Mouse (Mus musculus): ENCODE measurements around the gene Lrrc8a.

Lrrc8a gene

GRCm38 (mm10) chr2:30237199-30237880, at the start of gene Lrrc8a:
Gene Lrrc8a, plus strand, starts transcription at chr2:30237715.
- DNase-seq (ENCODE audit: low read depth, low spot score): peak; percentile 99

DNA sequence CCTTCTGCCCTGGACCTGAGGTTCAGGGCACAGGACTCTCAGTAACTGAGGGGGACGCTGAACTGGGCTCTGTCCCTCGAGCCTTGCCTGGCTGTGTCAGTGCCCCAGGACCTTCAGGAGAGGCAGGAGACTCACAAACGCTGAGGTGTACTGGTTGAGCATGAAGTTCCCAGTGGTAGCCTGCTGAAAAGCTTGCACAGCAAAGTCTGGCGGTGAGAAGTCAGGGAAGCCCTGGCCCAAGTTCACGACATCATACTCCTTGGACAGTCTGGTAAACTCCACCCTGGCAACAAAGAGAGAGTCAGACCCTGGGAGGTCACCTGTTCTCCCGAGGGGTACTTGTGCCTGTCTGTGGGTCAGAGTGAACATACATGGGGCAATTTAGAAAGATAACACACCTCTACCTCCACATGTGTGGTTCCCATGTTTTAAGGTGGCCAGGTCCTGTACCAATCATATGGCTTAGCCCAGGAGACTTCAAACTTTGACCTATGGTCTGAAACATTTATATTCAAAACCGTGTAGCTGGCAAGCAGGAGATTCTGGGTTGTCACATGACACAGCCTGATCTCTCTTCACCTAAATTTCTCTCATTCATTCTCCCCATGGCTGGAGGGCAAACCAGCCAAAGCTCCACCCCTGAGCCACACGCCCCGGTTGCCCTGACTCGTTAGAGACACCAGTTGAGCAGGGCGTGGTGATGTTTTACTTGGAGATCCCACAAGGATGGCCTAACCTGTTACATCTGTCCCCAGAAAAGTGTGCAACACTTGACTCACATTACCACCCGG, 45.5 kb upstream of the Lrrc8a start:
- DNase-seq (ENCODE audit: low read depth, low spot score): no peak

DNA sequence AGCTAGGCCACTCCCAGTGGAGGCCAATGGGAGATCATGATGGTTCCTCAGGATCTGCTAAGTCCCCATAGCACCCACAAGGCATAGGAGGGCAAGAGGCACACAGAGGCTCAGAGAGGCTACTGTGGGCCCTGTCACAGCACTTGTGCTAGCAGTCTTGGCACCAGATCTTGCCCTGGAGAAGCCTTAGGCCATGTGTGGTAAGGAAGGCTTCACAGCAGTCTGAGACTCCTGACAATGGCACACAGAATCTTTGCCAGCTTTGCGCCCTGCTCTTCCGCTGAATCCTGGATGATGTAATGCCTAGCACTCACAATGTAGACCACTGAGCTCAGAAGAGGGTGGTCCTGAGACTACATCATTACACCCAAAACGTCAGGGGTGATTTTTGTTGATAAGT, 42.9 kb upstream of the Lrrc8a start:
- DNase-seq (ENCODE audit: low read depth, low spot score): no peak

DNA sequence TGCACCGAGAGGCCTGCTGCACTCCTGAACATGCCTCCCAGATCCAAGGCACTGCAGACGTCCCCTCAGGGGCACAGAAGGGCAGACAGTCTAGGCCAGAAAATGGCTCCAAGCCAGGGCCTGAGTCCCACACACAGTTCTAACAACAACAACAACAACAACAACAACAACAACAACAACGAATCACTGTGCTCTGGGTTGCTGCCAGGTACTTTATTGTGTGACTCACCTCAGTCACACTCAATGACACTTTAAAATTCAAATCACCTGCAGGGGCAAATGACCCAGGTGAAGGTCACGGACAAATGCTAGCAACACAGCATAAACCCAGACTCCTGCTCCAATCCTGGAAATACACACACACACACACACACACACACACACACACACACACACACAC, 39.5 kb upstream of the Lrrc8a start:
- DNase-seq (ENCODE audit: low read depth, low spot score): no peak

DNA sequence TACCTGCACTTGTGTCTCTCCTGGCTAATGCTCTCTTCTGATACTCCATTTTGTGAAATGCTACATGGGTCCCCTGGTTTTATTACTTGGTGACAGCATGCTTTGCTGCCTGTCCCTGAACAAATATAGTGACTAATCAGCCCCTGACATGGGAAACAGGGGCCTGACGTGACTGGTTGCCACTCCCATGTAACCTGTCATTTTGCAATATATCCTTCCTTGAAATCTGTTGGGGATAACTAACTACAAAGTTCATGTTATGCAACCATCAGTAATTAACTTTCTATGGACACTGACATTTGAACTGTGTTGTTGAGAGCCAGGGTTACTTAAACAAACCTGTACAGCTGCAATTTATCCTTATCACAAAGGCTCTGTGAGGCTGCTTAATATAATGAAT, 37.5 kb upstream of the Lrrc8a start:
- no peak for DNase-seq (ENCODE audit: low read depth, low spot score)

DNA sequence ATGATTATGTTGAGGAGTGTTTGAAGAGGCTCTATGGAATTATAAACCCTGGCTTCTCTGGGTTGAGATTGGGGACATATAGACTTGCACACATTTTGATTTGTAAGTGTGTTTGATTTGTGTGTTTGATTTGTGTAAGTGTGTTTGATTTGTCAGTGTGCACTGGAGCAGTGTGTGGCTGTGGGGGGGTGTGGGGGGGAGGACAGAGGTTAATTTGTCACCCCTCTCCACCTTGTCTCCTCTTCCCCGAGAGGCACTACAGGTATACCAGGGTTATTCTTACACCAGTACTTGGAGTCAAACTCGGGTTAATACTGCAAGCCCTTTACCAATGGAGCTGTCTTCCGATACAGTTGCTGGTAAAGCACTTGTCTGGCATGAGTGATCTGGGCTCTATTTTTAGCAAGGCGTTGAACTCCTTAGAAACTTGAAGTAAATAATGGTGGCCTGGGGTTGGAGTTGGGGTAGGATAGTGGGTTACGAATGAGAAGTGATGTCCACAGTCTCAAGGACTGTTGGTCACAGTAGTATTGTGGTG, 37.1 kb upstream of the Lrrc8a start:
- no peak for DNase-seq (ENCODE audit: low read depth, low spot score)

DNA sequence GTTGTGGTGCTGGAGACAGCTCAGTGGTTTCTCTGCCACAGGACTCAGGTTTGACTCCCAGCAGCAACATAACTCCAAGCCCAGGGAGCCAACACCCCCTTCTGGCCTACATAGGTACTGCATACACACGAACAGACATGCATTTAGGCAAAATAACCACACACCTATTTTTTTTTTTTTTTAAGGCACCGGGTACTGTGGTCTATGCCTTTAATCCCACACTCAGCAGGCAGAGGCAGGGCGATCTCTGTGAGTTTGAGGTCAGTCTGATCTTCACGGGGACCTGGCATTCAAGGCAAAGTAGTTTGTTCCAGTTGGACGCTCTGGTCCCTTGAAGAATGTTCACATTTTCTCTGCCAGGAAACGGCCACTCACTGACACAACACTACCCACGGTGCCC, 34.1 kb upstream of the Lrrc8a start:
- DNase-seq (ENCODE audit: low read depth, low spot score): peak; percentile 20

DNA sequence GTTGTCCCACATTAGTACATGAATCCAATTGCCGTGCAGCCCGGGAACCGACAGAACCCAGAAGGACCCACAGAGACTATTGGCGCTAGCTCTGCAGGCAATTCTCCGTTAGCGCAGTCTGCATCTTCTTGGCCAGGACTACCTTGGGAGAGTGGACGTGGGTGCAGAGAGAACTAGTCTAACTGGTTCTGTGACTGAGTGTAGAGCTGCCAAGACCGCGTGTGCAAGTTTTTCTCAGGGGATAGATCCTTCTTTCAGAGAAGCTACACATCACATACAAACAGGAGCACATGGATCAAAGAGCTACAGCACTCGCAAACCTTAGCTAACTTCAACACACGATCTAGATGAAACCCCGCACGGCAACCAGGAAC, 32.3 kb upstream of the Lrrc8a start:
- peak; percentile 2 for DNase-seq (ENCODE audit: low read depth, low spot score)

- peak; percentile 96 for DNase-seq (ENCODE audit: low read depth, low spot score)
Observed at GRCm38 (mm10) chr2:30205629-30206357, 31.7 kb upstream of the Lrrc8a start, which contains the start of gene Kyat1. Gene Kyat1, minus strand, starts transcription at chr2:30205847.

- no peak for DNase-seq (ENCODE audit: low read depth, low spot score)
Observed at GRCm38 (mm10) chr2:30207401-30207800, 30.1 kb upstream of the Lrrc8a start.

GRCm38 (mm10) chr2:30207886-30208285, 29.6 kb upstream of the Lrrc8a start:
- DNase-seq (ENCODE audit: low read depth, low spot score): no peak

DNA sequence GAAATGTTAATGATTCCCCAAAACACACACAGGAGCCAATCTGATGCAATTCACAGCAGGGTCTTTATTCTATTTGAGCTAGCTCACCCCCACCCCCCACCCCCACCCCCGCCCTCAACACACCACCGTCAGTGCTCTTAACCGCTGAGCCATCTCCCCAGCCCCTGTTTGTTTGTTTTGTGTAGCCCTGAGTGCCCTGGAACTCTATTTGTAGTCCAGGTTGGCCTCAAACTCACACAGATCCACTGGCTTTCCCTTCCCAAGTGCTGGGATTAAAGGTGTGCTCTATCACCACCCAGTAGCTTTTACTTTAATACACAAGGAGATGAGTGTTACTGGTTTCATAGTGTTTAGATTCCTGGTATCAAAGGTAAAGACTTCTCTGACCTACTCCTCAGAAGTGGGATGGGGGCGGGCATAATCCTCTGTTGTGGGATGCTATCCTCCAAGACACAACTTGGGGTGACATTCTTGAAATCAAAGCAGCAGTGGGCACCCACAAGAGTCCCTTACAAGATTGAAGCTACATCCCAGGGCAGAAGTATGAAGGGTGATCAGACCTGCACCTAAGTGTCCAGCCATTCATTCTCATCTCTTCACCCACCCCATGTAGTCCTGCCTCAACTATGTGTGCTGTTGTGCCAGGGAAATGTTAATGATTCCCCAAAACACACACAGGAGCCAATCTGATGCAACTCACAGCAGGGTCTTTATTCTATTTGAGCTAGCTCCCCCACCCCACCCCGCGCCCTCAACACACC, 25.9 kb upstream of the Lrrc8a start:
- no peak for DNase-seq (ENCODE audit: low read depth, low spot score)

DNA sequence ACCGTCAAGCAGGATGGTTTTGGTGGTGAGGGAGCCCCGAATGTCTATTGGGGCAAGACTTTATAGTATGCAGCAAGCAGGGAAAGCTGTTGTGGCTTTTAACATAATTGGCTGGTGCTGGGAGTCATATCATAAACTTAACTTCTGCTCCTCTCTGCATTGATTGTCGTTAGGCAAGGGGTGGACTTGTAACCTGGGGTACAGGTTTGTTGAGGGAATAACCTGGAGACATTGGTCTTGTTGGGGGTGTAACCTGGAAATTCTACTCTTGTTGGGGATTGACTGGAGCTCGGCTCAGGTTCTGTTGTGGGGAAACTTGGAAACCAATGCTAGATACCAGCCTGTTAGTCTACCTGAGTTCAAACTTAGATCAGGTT, 25.4 kb upstream of the Lrrc8a start:
- DNase-seq (ENCODE audit: low read depth, low spot score): no peak

DNA sequence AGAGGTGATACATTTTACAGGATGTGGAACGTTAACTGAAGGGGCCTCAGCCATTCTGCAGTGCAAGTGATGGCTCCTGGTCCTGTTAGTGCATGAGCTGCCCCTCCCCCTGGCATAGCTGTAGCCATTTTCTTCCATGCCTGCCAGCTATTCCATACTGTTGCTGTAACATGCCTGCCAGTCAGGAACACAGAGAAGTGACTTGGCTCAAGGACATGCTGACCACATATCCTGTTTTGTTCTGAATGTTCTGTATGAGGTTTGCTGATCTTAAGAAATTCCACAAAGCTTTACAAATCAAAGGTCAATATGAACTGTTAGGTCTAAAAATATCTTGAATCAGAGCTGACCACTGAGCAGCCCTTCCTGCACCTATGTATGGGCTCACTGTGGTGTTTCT, 24.6 kb upstream of the Lrrc8a start:
- DNase-seq (ENCODE audit: low read depth, low spot score): no peak

GRCm38 (mm10) chr2:30214745-30215144, 22.8 kb upstream of the Lrrc8a start:
- no peak for DNase-seq (ENCODE audit: low read depth, low spot score)

GRCm38 (mm10) chr2:30215493-30215892, 22.0 kb upstream of the Lrrc8a start:
- no peak for DNase-seq (ENCODE audit: low read depth, low spot score)

DNA sequence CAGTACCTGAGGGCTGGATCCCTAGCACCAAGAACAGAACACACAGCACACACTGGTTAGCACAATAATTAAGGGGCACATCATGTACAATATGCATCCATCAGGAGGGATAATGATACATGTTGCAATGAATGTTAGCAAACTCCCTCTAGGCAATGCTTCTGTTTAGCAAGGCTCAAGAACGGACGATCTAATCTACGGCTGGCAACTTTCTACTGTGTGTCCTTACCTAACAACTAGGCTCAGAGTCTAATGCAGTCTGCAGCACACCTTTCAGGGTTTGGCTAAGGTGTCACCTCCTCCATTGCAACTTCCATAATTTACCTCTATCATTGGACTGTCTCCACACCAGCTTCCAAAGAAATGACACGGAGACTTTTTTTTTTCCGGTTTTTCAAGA, 21.2 kb upstream of the Lrrc8a start:
- no peak for DNase-seq (ENCODE audit: low read depth, low spot score)

DNA sequence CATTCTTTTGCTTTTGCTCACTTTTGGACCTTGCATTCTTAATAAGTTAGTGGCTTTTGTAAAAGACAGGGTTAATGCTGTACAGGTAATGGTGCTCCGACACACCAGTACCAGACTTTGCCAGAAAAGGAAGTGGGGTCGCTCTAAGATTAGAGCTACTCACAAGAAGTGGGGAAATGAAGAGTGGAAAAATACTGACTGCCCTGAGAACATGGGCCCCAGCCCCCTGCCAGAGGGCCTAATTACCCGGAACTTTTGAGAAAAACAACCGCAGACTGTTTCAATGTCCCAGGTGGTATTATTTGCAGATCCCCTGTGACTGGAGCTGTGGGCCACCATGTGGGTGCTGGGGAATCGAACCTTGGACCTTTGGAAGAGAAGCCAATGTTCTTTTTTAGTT, 1.9 kb upstream of the Lrrc8a start:
- DNase-seq (ENCODE audit: low read depth, low spot score): no peak

DNA sequence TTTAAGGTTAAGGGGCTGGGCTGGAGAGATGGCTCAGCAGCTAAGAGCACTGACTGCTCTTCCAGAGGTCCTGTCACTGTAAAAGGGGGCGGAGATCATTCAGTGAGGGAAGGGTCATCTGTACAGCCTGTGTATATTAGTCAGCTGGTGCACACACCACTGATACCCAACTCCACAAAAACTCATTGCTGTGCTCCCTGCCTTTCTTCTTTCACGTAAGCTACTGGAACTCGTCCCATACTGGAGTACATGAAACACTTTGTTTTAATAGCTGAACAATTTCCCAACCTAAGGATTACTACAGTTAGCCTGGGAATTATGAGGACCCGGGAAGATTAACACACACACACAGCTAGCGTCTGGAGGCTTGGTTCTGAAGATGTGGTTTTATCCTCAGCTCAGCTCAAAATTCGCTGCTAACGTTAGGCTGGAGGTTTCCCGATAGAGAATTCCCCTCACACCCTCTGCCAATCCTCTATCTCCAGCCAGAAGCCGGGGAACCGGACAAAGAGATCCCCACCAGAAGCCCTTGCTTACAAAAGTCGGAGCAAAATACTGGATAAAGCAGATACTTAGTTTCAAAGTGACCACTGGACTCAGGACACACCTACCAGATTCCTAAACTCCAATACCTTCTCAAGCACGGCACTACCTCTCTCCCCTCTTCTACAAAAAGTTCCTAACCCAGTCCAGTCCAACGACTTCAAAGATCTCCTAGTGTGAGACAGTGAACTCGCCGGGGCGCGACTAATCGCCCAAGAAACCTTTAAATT, 903 bp upstream of the Lrrc8a start:
- DNase-seq (ENCODE audit: low read depth, low spot score): no peak

DNA sequence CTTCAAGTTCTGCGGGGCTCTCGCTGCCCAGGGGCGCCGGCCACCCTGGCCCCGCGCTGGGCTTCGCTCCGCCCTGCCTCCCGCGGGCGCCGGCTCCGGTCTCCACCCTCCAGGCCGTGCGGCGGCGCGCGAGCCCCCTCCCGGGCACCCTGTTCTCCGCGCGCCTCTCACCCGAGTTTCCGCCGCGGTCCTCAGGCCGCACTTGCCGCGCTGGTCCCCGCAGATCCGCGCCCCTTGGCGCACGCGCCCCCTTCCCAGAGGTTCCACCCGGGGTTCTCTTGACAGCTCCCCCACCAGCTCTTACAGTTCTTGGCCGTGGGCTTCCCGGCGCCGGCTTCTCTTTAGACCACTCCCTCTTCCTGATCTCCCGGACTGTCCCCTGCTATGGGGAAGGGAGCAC, 366 bp downstream of the Lrrc8a start:
- no peak for DNase-seq (ENCODE audit: low read depth, low spot score)

DNA sequence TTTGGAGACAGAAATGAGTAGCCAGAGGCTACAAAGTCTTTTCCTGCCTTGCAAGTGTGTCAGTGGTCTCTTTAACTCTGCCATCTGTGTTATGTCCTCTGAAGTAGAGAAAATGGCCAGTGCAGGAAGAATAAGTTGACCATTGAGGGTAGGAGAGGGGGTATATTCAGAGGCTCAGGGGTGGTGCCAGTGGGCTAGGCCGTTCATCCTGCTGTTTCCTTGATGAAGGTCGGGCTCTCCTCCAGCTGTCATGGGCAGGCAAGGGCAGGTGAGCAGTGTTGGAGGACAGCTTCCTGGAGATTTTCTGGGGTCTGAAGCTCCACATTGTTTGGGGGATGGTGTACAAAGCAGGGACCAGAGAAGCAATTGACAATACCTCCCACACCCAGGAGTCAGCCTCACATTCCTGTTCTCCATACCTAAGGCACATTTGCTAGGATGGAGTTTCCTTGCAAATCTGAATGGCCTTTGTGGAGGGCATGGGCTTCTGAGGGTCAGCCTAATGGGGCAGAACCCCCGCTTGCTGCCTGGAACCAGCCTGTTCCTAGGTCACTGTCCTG, 1.5 kb downstream of the Lrrc8a start:
- no peak for DNase-seq (ENCODE audit: low read depth, low spot score)
